Mouse (Mus musculus): ENCODE measurements at regions not wholly inside any gene's neighbourhood (a gene's known extent, or its start where the extent isn't known, plus 50 kb on each side); places are given as distances from the start of the nearest gene placed in this dataset.

GRCm38 (mm10) chr2:50496057-50496433 is 199.4 kb upstream of the Mmadhc start:
- H3K9me3 ChIP-seq (replicated peaks; ENCODE audit: low read length), result no peaks in the 10 kb centered on the region
- H3K9ac ChIP-seq (ENCODE audit: low read depth, low read length), result no peak overlapping the region
- no peak overlapping the region for H3K4me2 ChIP-seq (ENCODE audit: low read length)
- H3K27ac ChIP-seq, result no peak overlapping the region
- ATAC-seq (replicated peaks; ENCODE audit: low FRiP score, low read depth), result no peak
- DNase-seq (ENCODE audit: low spot score), result no peak
- H3K4me1 ChIP-seq (replicated peaks; ENCODE audit: insufficient read depth, low read length), result no peaks in the 10 kb centered on the region
- TF ChIP-seq CTCF (IDR thresholded peaks at IDR 0.05; ENCODE audit: low read depth), result no peak
- 58% methylated on average over 3 of the region's 3 CpGs for WGBS
- H3K27me3 ChIP-seq (ENCODE audit: insufficient read depth, low read length), result no peaks in the 10 kb centered on the region
- H3K36me3 ChIP-seq (ENCODE audit: insufficient read depth, low read length), result no peaks in the 10 kb centered on the region
- no peak overlapping the region for H3K4me3 ChIP-seq (replicated peaks; ENCODE audit: low read depth, low read length)

DNA sequence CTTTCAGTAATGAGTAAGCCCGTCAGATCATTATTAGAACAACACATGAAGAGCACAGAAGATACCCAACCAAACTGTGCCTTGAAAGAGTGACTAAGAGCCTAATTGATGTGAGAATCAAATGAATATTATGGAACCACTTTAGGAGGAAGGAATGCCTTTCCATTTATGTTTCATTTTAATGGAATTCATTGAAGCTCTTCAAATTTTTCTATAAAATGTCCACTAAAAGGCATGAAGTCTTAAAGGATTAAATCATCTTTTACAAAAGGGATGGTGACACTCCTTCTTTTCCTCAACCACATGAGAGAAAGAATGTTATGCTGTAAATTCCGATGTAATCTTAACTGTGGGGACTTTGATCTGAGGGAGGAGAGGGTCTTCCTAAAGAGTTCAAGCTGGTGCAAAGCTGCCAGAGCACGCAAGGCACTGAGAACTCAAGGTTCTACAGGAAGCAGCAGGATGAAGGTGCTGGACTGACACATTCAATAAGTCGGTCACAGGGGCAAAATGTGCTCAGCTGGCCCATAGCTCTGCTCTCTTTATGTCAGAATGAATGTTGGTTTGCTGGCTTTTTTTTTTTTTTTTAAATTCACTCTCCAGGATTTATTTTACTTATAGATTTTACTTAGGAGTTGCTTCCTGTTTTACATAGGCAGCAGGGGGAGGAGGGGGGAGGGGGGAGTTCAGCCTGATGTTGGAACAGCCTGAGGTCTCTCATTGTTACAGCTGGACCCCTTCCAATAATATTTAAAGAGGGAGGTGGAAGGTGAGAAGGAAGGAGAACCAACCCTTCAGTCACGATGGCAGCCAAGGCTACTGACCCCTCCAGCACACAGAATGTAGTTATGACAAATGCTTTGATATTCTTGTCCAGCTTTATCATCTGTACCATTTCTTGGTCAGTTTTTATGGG is 198.8 kb upstream of the Mmadhc start:
- Histone ChIP-seq H3K4me1 (replicated peaks; ENCODE audit: insufficient read depth, low read length) (no peaks in the 10 kb centered on the region), H3K9me3 (replicated peaks; ENCODE audit: low read length) (no peaks in the 10 kb centered on the region), H3K27me3 (ENCODE audit: insufficient read depth, low read length) (no peaks in the 10 kb centered on the region), H3K4me3 (replicated peaks; ENCODE audit: low read depth, low read length) (no peak overlapping the region), H3K27ac (no peak overlapping the region), H3K4me2 (ENCODE audit: low read length) (no peak overlapping the region), H3K9ac (ENCODE audit: low read depth, low read length) (no peak overlapping the region), H3K36me3 (ENCODE audit: insufficient read depth, low read length) (no peaks in the 10 kb centered on the region)
- DNase-seq (ENCODE audit: low spot score), result peak; percentile 54
- no peak for TF ChIP-seq CTCF (IDR thresholded peaks at IDR 0.05; ENCODE audit: low read depth)
- no peak for ATAC-seq (replicated peaks; ENCODE audit: low FRiP score, low read depth)
- 33% methylated on average over 5 of the region's 5 CpGs for WGBS

- no peak for ATAC-seq (replicated peaks; ENCODE audit: low FRiP score, low read depth)
These were observed 197.2 kb upstream of the Mmadhc start for GRCm38 (mm10) chr2:50493597-50494335.

DNA sequence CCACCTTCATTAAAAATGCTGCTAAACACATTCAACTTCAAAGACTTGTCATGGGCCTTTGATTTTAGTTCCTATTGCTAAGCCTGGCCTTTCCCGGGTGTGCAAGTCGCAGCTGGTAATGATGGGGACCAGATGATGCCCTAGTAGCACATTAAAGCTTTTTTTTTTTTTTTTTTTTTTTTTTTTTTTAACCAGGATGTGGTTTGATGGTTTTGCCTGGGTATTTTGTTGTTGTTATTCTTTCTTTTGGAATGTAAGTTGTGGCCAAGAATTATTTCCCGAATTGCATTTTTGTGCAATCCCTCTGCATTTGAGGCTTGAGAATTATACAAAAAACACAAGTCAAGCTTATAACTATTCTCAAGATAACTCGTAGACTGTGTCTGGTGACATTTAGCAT is 167.2 kb upstream of the Mmadhc start:
- 56% methylated on average over 4 of the region's 4 CpGs for WGBS

More at GRCm38 (mm10) chr2:50493597-50494335, 197.2 kb upstream of the Mmadhc start:
- Histone ChIP-seq H3K9ac (ENCODE audit: low read depth, low read length) (no peak overlapping the region), H3K9me3 (replicated peaks; ENCODE audit: low read length) (no peaks in the 10 kb centered on the region), H3K36me3 (ENCODE audit: insufficient read depth, low read length) (no peaks in the 10 kb centered on the region), H3K4me1 (replicated peaks; ENCODE audit: insufficient read depth, low read length) (no peaks in the 10 kb centered on the region), H3K27me3 (ENCODE audit: insufficient read depth, low read length) (no peaks in the 10 kb centered on the region), H3K27ac (no peak overlapping the region), H3K4me2 (ENCODE audit: low read length) (no peak overlapping the region), H3K4me3 (replicated peaks; ENCODE audit: low read depth, low read length) (no peak overlapping the region)
- TF ChIP-seq CTCF (IDR thresholded peaks at IDR 0.05; ENCODE audit: low read depth), result no peak
- WGBS, result 78% methylated on average over 4 of the region's 4 CpGs
- DNase-seq (ENCODE audit: low spot score), result no peak

DNA sequence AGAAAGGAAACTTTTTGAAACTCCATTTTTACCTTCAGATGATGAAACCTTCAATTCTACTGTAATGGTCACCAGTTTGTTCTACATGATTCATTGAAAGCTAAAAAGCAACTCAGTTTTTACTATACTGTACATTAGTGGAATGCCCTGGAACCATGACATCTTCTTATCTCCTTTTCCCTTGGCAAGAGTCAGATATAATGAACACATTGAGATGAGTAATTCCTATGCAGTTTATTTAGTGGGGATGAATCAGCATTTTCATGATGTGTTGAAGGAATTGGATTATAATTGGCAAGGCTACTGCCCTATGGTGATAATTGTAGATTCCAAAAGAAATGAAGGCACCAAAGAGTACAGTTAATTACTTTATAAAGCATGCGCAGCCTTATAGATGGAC is 165.8 kb upstream of the Mmadhc start:
- no peak overlapping the region for H3K27ac ChIP-seq
- no peak overlapping the region for H3K9ac ChIP-seq (ENCODE audit: low read depth, low read length)
- H3K4me1 ChIP-seq (replicated peaks; ENCODE audit: insufficient read depth, low read length), result no peaks in the 10 kb centered on the region
- WGBS, result 98% methylated on average over 1 of the region's 1 CpGs
- H3K27me3 ChIP-seq (ENCODE audit: insufficient read depth, low read length), result no peaks in the 10 kb centered on the region
- TF ChIP-seq CTCF (IDR thresholded peaks at IDR 0.05; ENCODE audit: low read depth), result no peak
- H3K36me3 ChIP-seq (ENCODE audit: insufficient read depth, low read length), result no peaks in the 10 kb centered on the region
- no peak overlapping the region for H3K4me2 ChIP-seq (ENCODE audit: low read length)
- no peak overlapping the region for H3K4me3 ChIP-seq (replicated peaks; ENCODE audit: low read depth, low read length)
- no peak for ATAC-seq (replicated peaks; ENCODE audit: low FRiP score, low read depth)
- no peak for DNase-seq (ENCODE audit: low spot score)
- H3K9me3 ChIP-seq (replicated peaks; ENCODE audit: low read length), result peaks cover 9% of the 10 kb centered on the region

More for the DNA sequence above, 167.2 kb upstream of the Mmadhc start:
- Histone ChIP-seq H3K4me1 (replicated peaks; ENCODE audit: insufficient read depth, low read length) (no peaks in the 10 kb centered on the region), H3K4me3 (replicated peaks; ENCODE audit: low read depth, low read length) (no peak overlapping the region), H3K4me2 (ENCODE audit: low read length) (no peak overlapping the region), H3K9me3 (replicated peaks; ENCODE audit: low read length) (peaks cover 6% of the 10 kb centered on the region), H3K27ac (no peak overlapping the region), H3K27me3 (ENCODE audit: insufficient read depth, low read length) (no peaks in the 10 kb centered on the region), H3K9ac (ENCODE audit: low read depth, low read length) (no peak overlapping the region), H3K36me3 (ENCODE audit: insufficient read depth, low read length) (no peaks in the 10 kb centered on the region)
- ATAC-seq (replicated peaks; ENCODE audit: low FRiP score, low read depth) (no peak), DNase-seq (ENCODE audit: low spot score) (peak; percentile 16)
- no peak for TF ChIP-seq CTCF (IDR thresholded peaks at IDR 0.05; ENCODE audit: low read depth)

- no peak overlapping the region for H3K27ac ChIP-seq
- ATAC-seq (replicated peaks; ENCODE audit: low FRiP score, low read depth), result no peak
These were observed 160.1 kb upstream of the Mmadhc start for GRCm38 (mm10) chr2:50456654-50457053.

More at GRCm38 (mm10) chr2:50456654-50457053, 160.1 kb upstream of the Mmadhc start:
- peak; percentile 36 for DNase-seq (ENCODE audit: low spot score)
- Histone ChIP-seq H3K4me3 (replicated peaks; ENCODE audit: low read depth, low read length) (no peak overlapping the region), H3K36me3 (ENCODE audit: insufficient read depth, low read length) (no peaks in the 10 kb centered on the region), H3K9me3 (replicated peaks; ENCODE audit: low read length) (peaks cover 9% of the 10 kb centered on the region), H3K27me3 (ENCODE audit: insufficient read depth, low read length) (no peaks in the 10 kb centered on the region), H3K4me2 (ENCODE audit: low read length) (no peak overlapping the region), H3K4me1 (replicated peaks; ENCODE audit: insufficient read depth, low read length) (no peaks in the 10 kb centered on the region), H3K9ac (ENCODE audit: low read depth, low read length) (no peak overlapping the region)
- TF ChIP-seq CTCF (IDR thresholded peaks at IDR 0.05; ENCODE audit: low read depth), result no peak
- 52% methylated on average over 1 of the region's 1 CpGs for WGBS

Data from kidney, postnatal 0 days (tissue).